In the genomic region with DNA sequence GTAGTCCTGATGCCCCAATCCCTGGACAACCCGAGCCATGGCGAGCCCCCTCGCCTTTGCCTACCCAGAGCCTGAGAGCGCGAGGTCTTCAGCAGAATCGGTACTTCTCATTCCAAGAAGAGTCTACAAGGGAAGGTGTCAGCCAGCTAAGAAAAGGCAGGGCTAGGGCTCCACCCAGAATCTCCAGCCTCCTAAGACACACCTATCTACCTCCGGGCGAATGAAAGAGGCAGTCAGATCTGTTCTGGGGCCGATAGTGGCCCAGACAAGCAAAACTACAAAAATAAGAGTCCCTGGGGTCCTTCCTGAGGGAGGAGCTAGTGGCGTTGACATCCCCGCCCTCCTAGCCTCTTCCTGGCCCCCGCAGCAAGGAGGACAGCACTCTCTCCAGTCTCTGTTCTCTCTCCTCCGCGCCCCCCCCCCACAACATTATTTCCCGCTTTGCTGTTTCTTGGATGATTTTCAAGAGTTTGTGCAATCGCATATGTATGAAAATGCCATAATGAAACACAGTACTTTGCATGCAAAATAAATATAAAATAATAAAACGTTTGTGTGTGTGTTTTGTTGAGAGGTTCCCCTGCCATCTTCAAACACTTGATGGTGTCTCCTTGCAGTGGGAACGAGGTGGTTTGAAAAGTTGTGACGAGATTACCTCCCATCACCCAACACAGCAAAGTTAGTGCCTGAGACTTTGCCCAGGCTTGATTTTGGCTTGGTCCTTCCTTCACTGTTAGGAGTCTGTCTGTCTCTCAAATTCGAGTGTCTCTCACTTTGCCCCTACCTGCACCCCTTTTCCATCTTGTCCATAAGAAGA, we compare ENCODE assay signal across 8 mouse cellular contexts. TPM values are rescaled to one million over a fixed set of nuclear protein-coding genes. Genes with fewer than 3 reads are reported as not detected.
A peak's percentile ranks its signal among the peaks of the same experiment; 100 is the strongest.
DNase-seq lines count a peak whose midpoint lies in the region; ATAC-seq and TF ChIP-seq lines count a peak whose summit lies in the region.

No protein-coding gene starts in this region.

- no peaks in the 10 kb centered on the region for H3K9me3 ChIP-seq in forebrain, embryonic 10.5 days
- H3K9me3 ChIP-seq in hindbrain, embryonic 16.5 days (ENCODE audit: control insufficient read depth, low read length), result no peaks in the 10 kb centered on the region
- no peaks in the 10 kb centered on the region for H3K9me3 ChIP-seq in lung, embryonic 14.5 days (ENCODE audit: low read depth, low read length)

- no peak for DNase-seq in testis, postnatal 14 days (ENCODE audit: low spot score)
- peak; percentile 44 for DNase-seq in forebrain, embryonic 10.5 days (ENCODE audit: extremely low spot score, low spot score)
- DNase-seq in lung, embryonic 14.5 days, result peak; percentile 71
- DNase-seq in cerebellum, postnatal 10 days, result no peak
- DNase-seq in ovary, adult 18-20 months (ENCODE audit: low spot score), result no peak

- H3K27me3 ChIP-seq in testis, adult 2 months (ENCODE audit: control insufficient read depth, insufficient read depth, low read length), result peaks cover 2% of the 10 kb centered on the region; the same call in 1 of the 2 replicates
- peaks cover 24% of the 10 kb centered on the region for H3K27me3 ChIP-seq in forebrain, embryonic 10.5 days (ENCODE audit: poor library complexity, severe bottlenecking)
- H3K27me3 ChIP-seq in hindbrain, embryonic 16.5 days (replicated peaks; ENCODE audit: control insufficient read depth, insufficient read depth, low read length), result peaks cover 4% of the 10 kb centered on the region
- H3K27me3 ChIP-seq in lung, embryonic 14.5 days (ENCODE audit: insufficient read depth, low read length), result no peaks in the 10 kb centered on the region

- no peaks in the 10 kb centered on the region for H3K36me3 ChIP-seq in testis, adult 2 months (ENCODE audit: control insufficient read depth, insufficient read depth, low read length)
- H3K36me3 ChIP-seq in forebrain, embryonic 10.5 days (replicated peaks), result no peaks in the 10 kb centered on the region
- no peaks in the 10 kb centered on the region for H3K36me3 ChIP-seq in hindbrain, embryonic 16.5 days (ENCODE audit: control insufficient read depth, insufficient read depth, low read length)
- H3K36me3 ChIP-seq in lung, embryonic 14.5 days (ENCODE audit: insufficient read depth), result no peaks in the 10 kb centered on the region

- TF ChIP-seq POLR2A in testis, adult 2 months (IDR thresholded peaks at IDR 0.05; ENCODE audit: control insufficient read depth, low read depth, low read length), result no peak
- no peak for TF ChIP-seq POLR2A in olfactory bulb, adult 2 months (IDR thresholded peaks at IDR 0.05; ENCODE audit: insufficient read depth, low read depth, low read length)

- no peak overlapping the region for H3K27ac ChIP-seq in testis, adult 2 months (ENCODE audit: control insufficient read depth, insufficient read depth, low read depth, low read length)
- peak overlapping the region; percentile 89 for H3K27ac ChIP-seq in forebrain, embryonic 10.5 days
- no peak overlapping the region for H3K27ac ChIP-seq in hindbrain, embryonic 16.5 days (ENCODE audit: low read depth, low read length)
- peak overlapping the region; percentile 63 for H3K27ac ChIP-seq in lung, embryonic 14.5 days (ENCODE audit: low read depth)
- no peak overlapping the region for H3K27ac ChIP-seq in olfactory bulb, adult 2 months (ENCODE audit: insufficient read depth, low read depth, low read length)

- WGBS in forebrain, embryonic 10.5 days, result 1% methylated on average over 20 of the region's 20 CpGs
- 10% methylated on average over 19 of the region's 20 CpGs for WGBS in hindbrain, embryonic 16.5 days
- 2% methylated on average over 19 of the region's 20 CpGs for WGBS in lung, embryonic 14.5 days
- WGBS in olfactory bulb, adult 2 months, result 8% methylated on average over 20 of the region's 20 CpGs

- no peak for TF ChIP-seq CTCF in testis, adult 2 months (IDR thresholded peaks at IDR 0.05; ENCODE audit: control insufficient read depth, insufficient read depth, insufficient replicate concordance, low read depth, low read length)
- TF ChIP-seq CTCF in lung, embryonic 14.5 days (IDR thresholded peaks at IDR 0.05; ENCODE audit: low read depth), result no peak
- no peak for TF ChIP-seq CTCF in olfactory bulb, adult 2 months (IDR thresholded peaks at IDR 0.05; ENCODE audit: insufficient read depth, low read depth, low read length)

- H3K4me2 ChIP-seq in hindbrain, embryonic 16.5 days (ENCODE audit: low read length), result peak overlapping the region; percentile 95
- H3K4me2 ChIP-seq in lung, embryonic 14.5 days, result peak overlapping the region; percentile 95

- H3K4me3 ChIP-seq in testis, adult 2 months (ENCODE audit: control insufficient read depth, low read depth, low read length), result peak overlapping the region; percentile 35
- peak overlapping the region; percentile 71 for H3K4me3 ChIP-seq in forebrain, embryonic 10.5 days
- H3K4me3 ChIP-seq in hindbrain, embryonic 16.5 days (ENCODE audit: low read length), result peak overlapping the region; percentile 62
- peak overlapping the region; percentile 52 for H3K4me3 ChIP-seq in lung, embryonic 14.5 days (ENCODE audit: low read depth, low read length)
- peak overlapping the region; percentile 37 for H3K4me3 ChIP-seq in olfactory bulb, adult 2 months (ENCODE audit: insufficient read depth, low read depth, low read length)

- no peak for ATAC-seq in hindbrain, embryonic 16.5 days
- ATAC-seq in lung, embryonic 14.5 days (ENCODE audit: insufficient read depth), result peak; percentile 53

- peak overlapping the region; percentile 79; the same call in 1 of the 2 replicates for H3K9ac ChIP-seq in hindbrain, embryonic 16.5 days (ENCODE audit: low read depth, low read length)
- peak overlapping the region; percentile 74 for H3K9ac ChIP-seq in lung, embryonic 14.5 days

- peaks cover 10% of the 10 kb centered on the region for H3K4me1 ChIP-seq in testis, adult 2 months (ENCODE audit: control insufficient read depth, insufficient read depth, low read length)
- H3K4me1 ChIP-seq in forebrain, embryonic 10.5 days, result peaks cover 45% of the 10 kb centered on the region
- H3K4me1 ChIP-seq in hindbrain, embryonic 16.5 days (ENCODE audit: control insufficient read depth, insufficient read depth, low read depth, low read length), result peaks cover 9% of the 10 kb centered on the region
- peaks cover 14% of the 10 kb centered on the region for H3K4me1 ChIP-seq in lung, embryonic 14.5 days (ENCODE audit: insufficient read depth)
- peaks cover 14% of the 10 kb centered on the region for H3K4me1 ChIP-seq in olfactory bulb, adult 2 months (ENCODE audit: control insufficient read depth, insufficient read depth, low read length)

RNA-seq across cellular contexts. Expression of a gene that starts 1.7 kb away (rescaled TPM):
- 0.68 and 1.4 TPM in 2 replicates for polyA plus RNA-seq in testis, adult 2 months (2012; rRNA removed)
- polyA plus RNA-seq in forebrain, embryonic 10.5 days (2016; fragmentation: Nextera tagmentation; extraction: Ambion mirVana), result 6.4 TPM in 2 replicates
- polyA plus RNA-seq in hindbrain, embryonic 16.5 days (2015; fragmentation: Nextera tagmentation; extraction: Ambion mirVana), result 7.1 and 9.2 TPM in 2 replicates
- 16.4 and 16.9 TPM in 2 replicates for polyA plus RNA-seq in lung, embryonic 14.5 days (2014; fragmentation: Nextera tagmentation; extraction: Ambion mirVana)
- not detected in 2 replicates for polyA plus RNA-seq in olfactory bulb, adult 2 months (2012; ENCODE audit: insufficient read depth, insufficient read length, low replicate concordance, missing spikeins)

Comparison
In these comparisons a context has a peak if more than half of its experiments do, and no peak if none do; other contexts are left out.
1. H3K27ac ChIP-seq: peak in forebrain, embryonic 10.5 days (single experiment) and lung, embryonic 14.5 days (single experiment); none in testis, adult 2 months (single experiment), hindbrain, embryonic 16.5 days (single experiment) and olfactory bulb, adult 2 months (single experiment).
2. DNase-seq: peak in forebrain, embryonic 10.5 days (single experiment) and lung, embryonic 14.5 days (single experiment); none in testis, postnatal 14 days (single experiment), cerebellum, postnatal 10 days (0 of 2) and ovary, adult 18-20 months (single experiment).
3. Peak in every context shown above with its lines, with median percentiles within 50 percentile points of each other: H3K4me3 ChIP-seq.